In genomic region chr15:96285323-96286014, GRCm38 (mm10) we compare ENCODE assay signal across 8 mouse cellular contexts. TPM values are rescaled to one million over a fixed set of nuclear protein-coding genes. Genes with fewer than 3 reads are reported as not detected.
DNase-seq lines count a peak whose midpoint lies in the region; ATAC-seq and TF ChIP-seq lines count a peak whose summit lies in the region.

No protein-coding gene starts in this region.

- TF ChIP-seq CTCF in E14TG2a.4 (conservative IDR thresholded peaks at IDR 0.05; ENCODE audit: low read length): no peak
- no peak for TF ChIP-seq CTCF in liver, embryonic 14.5 days (IDR thresholded peaks at IDR 0.05; ENCODE audit: low read depth)

- WGBS in forebrain, embryonic 11.5 days: under 1% methylated on average over 41 of the region's 64 CpGs
- WGBS in heart, embryonic 16.5 days: 0% methylated on average over 54 of the region's 64 CpGs
- under 1% methylated on average over 60 of the region's 64 CpGs for WGBS in liver, embryonic 14.5 days (ENCODE audit: insufficient replicate concordance)
- WGBS in stomach, embryonic 15.5 days: 1% methylated on average over 63 of the region's 64 CpGs

- H3K27ac ChIP-seq in forebrain, embryonic 11.5 days (ENCODE audit: low read depth, low read length): peak overlapping the region; percentile 100
- peak overlapping the region; percentile 100 for H3K27ac ChIP-seq in heart, embryonic 16.5 days (ENCODE audit: low read length)
- peak overlapping the region; percentile 94 for H3K27ac ChIP-seq in liver, embryonic 14.5 days
- H3K27ac ChIP-seq in stomach, embryonic 15.5 days: peak overlapping the region; percentile 100

- peak; percentile 78 for DNase-seq in c-Kit-positive CD71-positive TER-119-negative erythroid progenitor cells, embryonic 14.5 days (ENCODE audit: low read depth)
- DNase-seq in forebrain, embryonic 11.5 days (ENCODE audit: low spot score): peak; percentile 94
- DNase-seq in kidney, postnatal 25 days: peak; percentile 84 to 95
- peak; percentile 64 to 76 (median 64) for DNase-seq in liver, embryonic 14.5 days (ENCODE audit: low read depth in 3 of 3, low spot score in 3 of 3)
- DNase-seq in neural tube, embryonic 10.5 days (ENCODE audit: extremely low spot score, low spot score): peak; percentile 92

- H3K4me2 ChIP-seq in forebrain, embryonic 11.5 days (ENCODE audit: low read depth, low read length, severe bottlenecking): peak overlapping the region; percentile 71
- H3K4me2 ChIP-seq in heart, embryonic 16.5 days (ENCODE audit: low read depth, low read length): peak overlapping the region; percentile 90
- H3K4me2 ChIP-seq in liver, embryonic 14.5 days (ENCODE audit: low read depth): peak overlapping the region; percentile 79
- peak overlapping the region; percentile 86 for H3K4me2 ChIP-seq in stomach, embryonic 15.5 days

- peak overlapping the region; percentile 100 for H3K9ac ChIP-seq in forebrain, embryonic 11.5 days (ENCODE audit: low read length)
- peak overlapping the region; percentile 100 for H3K9ac ChIP-seq in heart, embryonic 16.5 days (ENCODE audit: low read length)
- peak overlapping the region; percentile 100 for H3K9ac ChIP-seq in liver, embryonic 14.5 days (replicated peaks)
- peak overlapping the region; percentile 98 for H3K9ac ChIP-seq in stomach, embryonic 15.5 days

- H3K4me3 ChIP-seq in E14TG2a.4 (replicated peaks; ENCODE audit: low read length): peak overlapping the region; percentile 92
- peak overlapping the region; percentile 95 for H3K4me3 ChIP-seq in forebrain, embryonic 11.5 days (ENCODE audit: low read depth, low read length)
- peak overlapping the region; percentile 96 for H3K4me3 ChIP-seq in heart, embryonic 16.5 days (ENCODE audit: low read length)
- peak overlapping the region; percentile 73 to 76 for H3K4me3 ChIP-seq in liver, embryonic 14.5 days (ENCODE audit: insufficient read depth in 1 of 2, low read depth in 2 of 2, low read length in 2 of 2)
- peak overlapping the region; percentile 73 for H3K4me3 ChIP-seq in stomach, embryonic 15.5 days (replicated peaks)

- peaks cover under 1% of the 10 kb centered on the region; the same call in 1 of the 2 replicates for H3K9me3 ChIP-seq in E14TG2a.4 (ENCODE audit: low read length)
- H3K9me3 ChIP-seq in forebrain, embryonic 11.5 days (ENCODE audit: control insufficient read depth, low read length): no peaks in the 10 kb centered on the region
- no peaks in the 10 kb centered on the region for H3K9me3 ChIP-seq in heart, embryonic 16.5 days (replicated peaks; ENCODE audit: control insufficient read depth, low read length)
- no peaks in the 10 kb centered on the region for H3K9me3 ChIP-seq in liver, embryonic 14.5 days (ENCODE audit: control insufficient read depth, low read length)
- no peaks in the 10 kb centered on the region for H3K9me3 ChIP-seq in stomach, embryonic 15.5 days

- TF ChIP-seq EP300 in liver, embryonic 14.5 days (IDR thresholded peaks at IDR 0.05; ENCODE audit: low read depth): no peak

- H3K4me1 ChIP-seq in E14TG2a.4 (replicated peaks; ENCODE audit: low read depth, low read length): peaks cover 53% of the 10 kb centered on the region
- no peaks in the 10 kb centered on the region; the same call in 1 of the 2 replicates for H3K4me1 ChIP-seq in forebrain, embryonic 11.5 days (replicated peaks; ENCODE audit: control insufficient read depth, insufficient read depth, low read length)
- H3K4me1 ChIP-seq in heart, embryonic 16.5 days (ENCODE audit: control insufficient read depth, insufficient read depth, low read length): peaks cover 26% of the 10 kb centered on the region
- H3K4me1 ChIP-seq in liver, embryonic 14.5 days (replicated peaks; ENCODE audit: control insufficient read depth in 2 of 2, insufficient read depth in 2 of 2, low read length in 1 of 2): peaks cover 8 to 14% of the 10 kb centered on the region in 2 experiments; a peak in 3 of 4 replicates
- peaks cover 15% of the 10 kb centered on the region for H3K4me1 ChIP-seq in stomach, embryonic 15.5 days

- H3K27me3 ChIP-seq in E14TG2a.4 (ENCODE audit: insufficient read depth, low read length): no peaks in the 10 kb centered on the region
- no peaks in the 10 kb centered on the region for H3K27me3 ChIP-seq in forebrain, embryonic 11.5 days (ENCODE audit: control insufficient read depth, insufficient read depth, low read length)
- H3K27me3 ChIP-seq in heart, embryonic 16.5 days (ENCODE audit: control insufficient read depth, insufficient read depth, low read length): no peaks in the 10 kb centered on the region
- no peaks in the 10 kb centered on the region for H3K27me3 ChIP-seq in liver, embryonic 14.5 days (ENCODE audit: control insufficient read depth, insufficient read depth, low read length)
- H3K27me3 ChIP-seq in stomach, embryonic 15.5 days (replicated peaks): no peaks in the 10 kb centered on the region

- peak; percentile 87 for ATAC-seq in forebrain, embryonic 11.5 days (replicated peaks; ENCODE audit: low FRiP score)
- peak; percentile 79 for ATAC-seq in heart, embryonic 16.5 days (replicated peaks; ENCODE audit: extremely low read depth, insufficient read depth, low FRiP score)
- ATAC-seq in liver, embryonic 14.5 days (ENCODE audit: insufficient read depth): peak; percentile 55
- ATAC-seq in stomach, embryonic 15.5 days (ENCODE audit: insufficient read depth, low FRiP score, low read depth): peak; percentile 78

- peaks cover 15% of the 10 kb centered on the region for H3K36me3 ChIP-seq in E14TG2a.4 (ENCODE audit: insufficient read depth, low read length)
- H3K36me3 ChIP-seq in forebrain, embryonic 11.5 days (ENCODE audit: control insufficient read depth, insufficient read depth, low read length): no peaks in the 10 kb centered on the region; the same call in 1 of the 2 replicates
- H3K36me3 ChIP-seq in heart, embryonic 16.5 days (ENCODE audit: control insufficient read depth, insufficient read depth): peaks cover 5% of the 10 kb centered on the region
- no peaks in the 10 kb centered on the region for H3K36me3 ChIP-seq in liver, embryonic 14.5 days (replicated peaks; ENCODE audit: control insufficient read depth, insufficient read depth, low read depth)
- no peaks in the 10 kb centered on the region for H3K36me3 ChIP-seq in stomach, embryonic 15.5 days

RNA-seq across cellular contexts. Expression of gene Arid2, which starts 1.8 kb away (rescaled TPM):
- polyA plus RNA-seq in forebrain, embryonic 11.5 days (2014; fragmentation: Nextera tagmentation; extraction: Ambion mirVana): 42.4 and 47.4 TPM in 2 replicates
- 13.5 and 14.0 TPM in 2 replicates for polyA plus RNA-seq in heart, embryonic 16.5 days (2015; fragmentation: Nextera tagmentation; extraction: Ambion mirVana)
- 7.9 and 8.5 TPM in 2 replicates for polyA plus RNA-seq in liver, embryonic 14.5 days (2012; rRNA removed)
- 8.1 and 10.2 TPM in 2 replicates for polyA plus RNA-seq in liver, embryonic 14.5 days (2014; fragmentation: Nextera tagmentation; extraction: Ambion mirVana)
- 18.4 and 19.4 TPM in 2 replicates for polyA plus RNA-seq in stomach, embryonic 15.5 days (2015; fragmentation: Nextera tagmentation; extraction: Ambion mirVana)

Comparison
In these comparisons a context has a peak if more than half of its experiments do, and no peak if none do; other contexts are left out.
1. Peak in every context shown above with its lines: DNase-seq, ATAC-seq, H3K4me3 ChIP-seq and H3K27ac ChIP-seq.